Mouse (Mus musculus): ENCODE results near the gene Clpp. TPM values are rescaled to one million over a fixed set of nuclear protein-coding genes. Genes with fewer than 3 reads are reported as not detected.

The Clpp gene
- polyA plus RNA-seq, 1 experiment from 2014 or later, result 137 TPM

- peak overlapping the region; percentile 82; the same call in 1 of the 2 replicates for H3K27ac ChIP-seq (ENCODE audit: low read depth, low read length)
- 70% methylated on average over 13 of the region's 13 CpGs for WGBS
Measured at GRCm38 (mm10) chr17:57012245-57012795, 22.2 kb downstream of the Clpp start.

GRCm38 (mm10) chr17:57019693-57020092, 29.6 kb downstream of the Clpp start:
- peaks cover 29% of the 10 kb centered on the region for H3K36me3 ChIP-seq (ENCODE audit: control insufficient read depth, insufficient read depth, low read length)
- DNase-seq (ENCODE audit: low spot score, missing footprints), result no peak
- no peaks in the 10 kb centered on the region for H3K9me3 ChIP-seq (ENCODE audit: control insufficient read depth, low read length)
- no peak overlapping the region for H3K4me2 ChIP-seq
- H3K9ac ChIP-seq (ENCODE audit: low read length), result no peak overlapping the region
- H3K27ac ChIP-seq (ENCODE audit: low read depth, low read length), result no peak overlapping the region
- H3K27me3 ChIP-seq (ENCODE audit: control insufficient read depth, insufficient read depth, low read length), result no peaks in the 10 kb centered on the region
- no peak for ATAC-seq (ENCODE audit: low FRiP score)
- no peak overlapping the region for H3K4me3 ChIP-seq (ENCODE audit: low read depth, low read length)
- WGBS, result 84% methylated on average over 2 of the region's 2 CpGs
- no peaks in the 10 kb centered on the region for H3K4me1 ChIP-seq (ENCODE audit: control insufficient read depth, insufficient read depth, low read length)

More at GRCm38 (mm10) chr17:57012245-57012795, 22.2 kb downstream of the Clpp start:
- peak overlapping the region; percentile 92 for H3K4me2 ChIP-seq
- H3K4me3 ChIP-seq (ENCODE audit: low read depth, low read length), result peak overlapping the region; percentile 50
- peaks cover 15% of the 10 kb centered on the region for H3K4me1 ChIP-seq (ENCODE audit: control insufficient read depth, insufficient read depth, low read length)
- no peaks in the 10 kb centered on the region for H3K27me3 ChIP-seq (ENCODE audit: control insufficient read depth, insufficient read depth, low read length)
- ATAC-seq (ENCODE audit: low FRiP score) (0 out of 2 replicates have a peak, but pooled peaks have one; percentile 1), DNase-seq (ENCODE audit: low spot score, missing footprints) (no peak)
- no peaks in the 10 kb centered on the region for H3K9me3 ChIP-seq (ENCODE audit: control insufficient read depth, low read length)
- peak overlapping the region; percentile 84 for H3K9ac ChIP-seq (ENCODE audit: low read length)
- H3K36me3 ChIP-seq (ENCODE audit: control insufficient read depth, insufficient read depth, low read length), result peaks cover 3% of the 10 kb centered on the region

- WGBS, result 94% methylated on average over 5 of the region's 5 CpGs
- no peak overlapping the region for H3K9ac ChIP-seq (ENCODE audit: low read length)
- H3K36me3 ChIP-seq (ENCODE audit: control insufficient read depth, insufficient read depth, low read length), result peaks cover 40% of the 10 kb centered on the region
Measured at GRCm38 (mm10) chr17:57020960-57021359, 30.9 kb downstream of the Clpp start.

GRCm38 (mm10) chr17:57027471-57027870, 37.4 kb downstream of the Clpp start:
- Histone ChIP-seq H3K4me3 (ENCODE audit: low read depth, low read length) (no peak overlapping the region), H3K9me3 (ENCODE audit: control insufficient read depth, low read length) (no peaks in the 10 kb centered on the region), H3K27me3 (ENCODE audit: control insufficient read depth, insufficient read depth, low read length) (no peaks in the 10 kb centered on the region), H3K36me3 (ENCODE audit: control insufficient read depth, insufficient read depth, low read length) (peaks cover 43% of the 10 kb centered on the region), H3K4me2 (no peak overlapping the region), H3K27ac (ENCODE audit: low read depth, low read length) (no peak overlapping the region), H3K4me1 (ENCODE audit: control insufficient read depth, insufficient read depth, low read length) (peaks cover 12% of the 10 kb centered on the region), H3K9ac (ENCODE audit: low read length) (no peak overlapping the region)
- WGBS, result 91% methylated on average over 4 of the region's 4 CpGs
- DNase-seq (ENCODE audit: low spot score, missing footprints) (no peak), ATAC-seq (ENCODE audit: low FRiP score) (no peak)

More at GRCm38 (mm10) chr17:57020960-57021359, 30.9 kb downstream of the Clpp start:
- H3K27me3 ChIP-seq (ENCODE audit: control insufficient read depth, insufficient read depth, low read length), result no peaks in the 10 kb centered on the region
- no peak overlapping the region for H3K4me2 ChIP-seq
- no peaks in the 10 kb centered on the region for H3K9me3 ChIP-seq (ENCODE audit: control insufficient read depth, low read length)
- no peak for DNase-seq (ENCODE audit: low spot score, missing footprints)
- H3K4me1 ChIP-seq (ENCODE audit: control insufficient read depth, insufficient read depth, low read length), result no peaks in the 10 kb centered on the region
- H3K4me3 ChIP-seq (ENCODE audit: low read depth, low read length), result no peak overlapping the region
- no peak for ATAC-seq (ENCODE audit: low FRiP score)
- no peak overlapping the region for H3K27ac ChIP-seq (ENCODE audit: low read depth, low read length)

GRCm38 (mm10) chr17:57029691-57030090, 39.6 kb downstream of the Clpp start:
- Histone ChIP-seq H3K4me2 (peak overlapping the region; percentile 88), H3K4me1 (ENCODE audit: control insufficient read depth, insufficient read depth, low read length) (peaks cover 14% of the 10 kb centered on the region), H3K4me3 (ENCODE audit: low read depth, low read length) (peak overlapping the region; percentile 95), H3K9me3 (ENCODE audit: control insufficient read depth, low read length) (no peaks in the 10 kb centered on the region), H3K27me3 (ENCODE audit: control insufficient read depth, insufficient read depth, low read length) (no peaks in the 10 kb centered on the region), H3K9ac (ENCODE audit: low read length) (peak overlapping the region; percentile 96), H3K27ac (ENCODE audit: low read depth, low read length) (no peak overlapping the region), H3K36me3 (ENCODE audit: control insufficient read depth, insufficient read depth, low read length) (peaks cover 22% of the 10 kb centered on the region)
- DNase-seq (ENCODE audit: low spot score, missing footprints) (no peak), ATAC-seq (ENCODE audit: low FRiP score) (no peak)
- WGBS, result 54% methylated on average over 8 of the region's 8 CpGs

- ATAC-seq (ENCODE audit: low FRiP score), result peak; percentile 0; the same call in 1 of the 2 replicates
Measured at GRCm38 (mm10) chr17:57030931-57031660, 41.0 kb downstream of the Clpp start, which contains the start of gene Khsrp. Khsrp (minus strand) TSS chr17:57031522.

GRCm38 (mm10) chr17:57031661-57032420, 41.7 kb downstream of the Clpp start:
- peak overlapping the region; percentile 63 for H3K27ac ChIP-seq (ENCODE audit: low read depth, low read length)
- ATAC-seq (ENCODE audit: low FRiP score) (peak; percentile 98), DNase-seq (ENCODE audit: low spot score, missing footprints) (peak; percentile 99)
- under 1% methylated on average over 38 of the region's 38 CpGs for WGBS
- H3K9me3 ChIP-seq (ENCODE audit: control insufficient read depth, low read length), result no peaks in the 10 kb centered on the region
- H3K4me1 ChIP-seq (ENCODE audit: control insufficient read depth, insufficient read depth, low read length), result peaks cover 14% of the 10 kb centered on the region
- H3K36me3 ChIP-seq (ENCODE audit: control insufficient read depth, insufficient read depth, low read length), result peaks cover 10% of the 10 kb centered on the region
- H3K9ac ChIP-seq (ENCODE audit: low read length), result peak overlapping the region; percentile 60
- peak overlapping the region; percentile 95 for H3K4me3 ChIP-seq (ENCODE audit: low read depth, low read length)
- H3K27me3 ChIP-seq (ENCODE audit: control insufficient read depth, insufficient read depth, low read length), result no peaks in the 10 kb centered on the region
- peak overlapping the region; percentile 49 for H3K4me2 ChIP-seq

More at GRCm38 (mm10) chr17:57030931-57031660, 41.0 kb downstream of the Clpp start, which contains the start of gene Khsrp:
- Histone ChIP-seq H3K4me1 (ENCODE audit: control insufficient read depth, insufficient read depth, low read length) (peaks cover 14% of the 10 kb centered on the region), H3K4me2 (peak within 1 kb of the TSS; percentile 88), H3K4me3 (ENCODE audit: low read depth, low read length) (peak within 1 kb of the TSS; percentile 95), H3K9me3 (ENCODE audit: control insufficient read depth, low read length) (no peaks in the 10 kb centered on the region), H3K9ac (ENCODE audit: low read length) (peak within 1 kb of the TSS; percentile 96), H3K27ac (ENCODE audit: low read depth, low read length) (peak within 1 kb of the TSS; percentile 90), H3K36me3 (ENCODE audit: control insufficient read depth, insufficient read depth, low read length) (peaks cover 10% of the 10 kb centered on the region), H3K27me3 (ENCODE audit: control insufficient read depth, insufficient read depth, low read length) (no peaks in the 10 kb centered on the region)
- under 1% methylated on average over 89 of the region's 99 CpGs for WGBS
- DNase-seq (ENCODE audit: low spot score, missing footprints), result peak; percentile 98

GRCm38 (mm10) chr17:57032854-57033253, 42.7 kb downstream of the Clpp start:
- no peak overlapping the region for H3K4me3 ChIP-seq (ENCODE audit: low read depth, low read length)
- H3K4me2 ChIP-seq, result 0 out of 2 replicates have a peak overlapping the region, but pooled peaks have one; percentile 49
- H3K36me3 ChIP-seq (ENCODE audit: control insufficient read depth, insufficient read depth, low read length), result peaks cover 1% of the 10 kb centered on the region
- no peaks in the 10 kb centered on the region for H3K9me3 ChIP-seq (ENCODE audit: control insufficient read depth, low read length)
- H3K9ac ChIP-seq (ENCODE audit: low read length), result no peak overlapping the region
- H3K27me3 ChIP-seq (ENCODE audit: control insufficient read depth, insufficient read depth, low read length), result no peaks in the 10 kb centered on the region
- ATAC-seq (ENCODE audit: low FRiP score) (no peak), DNase-seq (ENCODE audit: low spot score, missing footprints) (no peak)
- H3K27ac ChIP-seq (ENCODE audit: low read depth, low read length), result no peak overlapping the region
- peaks cover 14% of the 10 kb centered on the region for H3K4me1 ChIP-seq (ENCODE audit: control insufficient read depth, insufficient read depth, low read length)
- 77% methylated on average over 4 of the region's 4 CpGs for WGBS
